Mouse (Mus musculus) kidney, adult 10 weeks (tissue): ENCODE data around the gene Aqp6. TPM values are rescaled to one million over a fixed set of nuclear protein-coding genes. Genes with fewer than 3 reads are reported as not detected.

Source experiments
- polyA plus RNA-seq: library from polyadenylated mRNA; stranded (reverse); fragments of 350-450 nt; fragmentation: Illumina TruSeq; extraction: RNeasy Lipid Tissue Mini Kit (QIAGEN cat#74804); gene quantifications from one replicate; pipeline ENCODE4 v1.2.3, GENCODE M21; 2014; ENCODE audit warnings: low read depth, low replicate concordance

The Aqp6 gene
- 15.6 TPM for polyA plus RNA-seq

GRCm38 (mm10) chr15:99600986-99601822 lies at the start of gene Aqp6:
TSS of gene Aqp6 (plus strand) at chr15:99601400.

GRCm38 (mm10) chr15:99578802-99579485 lies 22.3 kb upstream of the Aqp6 start, which contains the start of gene Aqp2:
TSS of gene Aqp2 (plus strand) at chr15:99579055.

GRCm38 (mm10) chr15:99590429-99591084 lies 10.6 kb upstream of the Aqp6 start, which contains the start of gene Aqp5:
TSS of gene Aqp5 (plus strand) at chr15:99590782.

GRCm38 (mm10) chr15:99651163-99651872 lies 50.1 kb downstream of the Aqp6 start, which contains the start of gene Racgap1:
TSS of gene Racgap1 (minus strand) at chr15:99651656.

Other genes starting within 250 kb of the Aqp6 start
- gene Fmnl3, start 230.9 kb upstream of the Aqp6 start, polyA plus RNA-seq: 3.6 TPM
- gene Tmbim6, start 208.5 kb upstream of the Aqp6 start, polyA plus RNA-seq: 618 TPM
- gene Nckap5l, start 143.7 kb upstream of the Aqp6 start, polyA plus RNA-seq: not detected
- gene Bcdin3d, start 126.7 kb upstream of the Aqp6 start, polyA plus RNA-seq: 1.5 TPM
- not detected for gene Faim2, start 73.2 kb upstream of the Aqp6 start, polyA plus RNA-seq
- 3.2 TPM for gene Aqp2, start 22.3 kb upstream of the Aqp6 start, polyA plus RNA-seq
- not detected for gene Aqp5, start 10.6 kb upstream of the Aqp6 start, polyA plus RNA-seq
- 1.9 TPM for gene Racgap1, start 50.3 kb downstream of the Aqp6 start, polyA plus RNA-seq
- not detected for gene Asic1, start 69.0 kb downstream of the Aqp6 start, polyA plus RNA-seq
- 4.1 TPM for gene Smarcd1, start 100.7 kb downstream of the Aqp6 start, polyA plus RNA-seq
- gene Gm17349, start 104.1 kb downstream of the Aqp6 start, polyA plus RNA-seq: not detected
- 10.5 TPM for gene Gpd1, start 116.1 kb downstream of the Aqp6 start, polyA plus RNA-seq
- 31.3 TPM for gene Cox14, start 124.2 kb downstream of the Aqp6 start, polyA plus RNA-seq
- 41.6 TPM for gene Cers5, start 171.5 kb downstream of the Aqp6 start, polyA plus RNA-seq